Mouse (Mus musculus): ENCODE results near the gene Gpc6. TPM values are rescaled to one million over a fixed set of nuclear protein-coding genes. Genes with fewer than 3 reads are reported as not detected.
"Not testable (repeated sequence)": the region's sequence is repeated elsewhere in the genome, so short reads cannot be mapped to it uniquely, and the experiment has no call there.

Gene Gpc6
- total and polyA plus RNA-seq, 3 experiments: not detected

DNA sequence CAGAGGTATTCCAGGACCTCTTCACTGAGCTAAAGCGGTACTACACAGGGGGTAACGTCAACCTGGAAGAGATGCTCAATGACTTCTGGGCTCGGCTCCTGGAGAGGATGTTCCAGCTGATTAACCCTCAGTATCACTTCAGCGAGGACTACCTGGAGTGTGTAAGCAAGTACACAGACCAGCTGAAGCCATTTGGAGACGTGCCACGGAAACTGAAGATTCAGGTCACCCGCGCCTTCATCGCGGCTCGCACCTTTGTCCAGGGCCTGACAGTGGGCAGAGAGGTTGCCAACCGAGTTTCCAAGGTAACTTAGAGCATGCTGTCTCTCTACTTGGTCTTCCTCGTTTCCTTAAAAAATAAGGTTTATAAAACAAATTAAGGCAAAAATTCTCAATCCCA, 510.6 kb downstream of the Gpc6 start:
- TF ChIP-seq CHD1 (IDR thresholded peaks at IDR 0.05; ENCODE audit: low read depth, low read length) (no peak), POLR2AphosphoS2 (IDR thresholded peaks at IDR 0.05; ENCODE audit: low read depth, low read length) (no peak), IRF4 (IDR thresholded peaks at IDR 0.05; ENCODE audit: low read depth, low read length) (no peak), POLR2A (IDR thresholded peaks at IDR 0.05; ENCODE audit: low read depth, low read length) (no peak), TCF12 (IDR thresholded peaks at IDR 0.05; ENCODE audit: low read depth, low read length) (no peak), TBP (conservative IDR thresholded peaks at IDR 0.05; ENCODE audit: low read depth, low read length) (no peak), MAFK (IDR thresholded peaks at IDR 0.05; ENCODE audit: insufficient replicate concordance, low read length) (no peak), BHLHE40 (IDR thresholded peaks at IDR 0.05; ENCODE audit: low read depth, low read length) (no peak), JUN (IDR thresholded peaks at IDR 0.05; ENCODE audit: insufficient read depth, low read depth, low read length) (no peak)
- Histone ChIP-seq H3K4me2 (ENCODE audit: insufficient read depth, low read depth, poor library complexity, severe bottlenecking) (no peak overlapping the region), H3K9me3 (replicated peaks; ENCODE audit: low read length) (no peaks in the 10 kb centered on the region), H3K9ac (ENCODE audit: insufficient read depth, low read depth) (no peak overlapping the region), H3K4me3 (replicated peaks in 1 of 3; ENCODE audit: low read depth in 2 of 3, low read length in 2 of 3, poor library complexity in 1 of 3) (no peak overlapping the region), H3K36me3 (replicated peaks in 1 of 2; ENCODE audit: control insufficient read depth in 1 of 2, insufficient read depth in 1 of 2, low read length in 1 of 2) (no peaks in the 10 kb centered on the region), H3K27me3 (replicated peaks) (no peaks in the 10 kb centered on the region), H3K4me1 (ENCODE audit: control insufficient read depth in 1 of 2, insufficient read depth in 2 of 2) (peaks cover 0 to 5% of the 10 kb centered on the region in 2 experiments; a peak in 1 of 4 replicates), H3K27ac (ENCODE audit: insufficient read depth, low read depth) (no peak overlapping the region), H3K79me2 (replicated peaks; ENCODE audit: control insufficient read depth, extremely low read depth, insufficient read depth, poor library complexity, severe bottlenecking) (no peaks in the 10 kb centered on the region)
- DNase-seq (ENCODE audit: extremely low read depth): no peak
- in situ Hi-C loops (cut with MboI; ENCODE audit: low pct_ligation_motif_present, low pct_unique_long_range_greater_than_20kb, low sequenced_read_pairs) (no loop called here), dilution Hi-C loops (cut with MboI; ENCODE audit: extremely low pct_ligation_motif_present, extremely low pct_unique_long_range_greater_than_20kb, low sequenced_read_pairs) (no loop called here)

DNA sequence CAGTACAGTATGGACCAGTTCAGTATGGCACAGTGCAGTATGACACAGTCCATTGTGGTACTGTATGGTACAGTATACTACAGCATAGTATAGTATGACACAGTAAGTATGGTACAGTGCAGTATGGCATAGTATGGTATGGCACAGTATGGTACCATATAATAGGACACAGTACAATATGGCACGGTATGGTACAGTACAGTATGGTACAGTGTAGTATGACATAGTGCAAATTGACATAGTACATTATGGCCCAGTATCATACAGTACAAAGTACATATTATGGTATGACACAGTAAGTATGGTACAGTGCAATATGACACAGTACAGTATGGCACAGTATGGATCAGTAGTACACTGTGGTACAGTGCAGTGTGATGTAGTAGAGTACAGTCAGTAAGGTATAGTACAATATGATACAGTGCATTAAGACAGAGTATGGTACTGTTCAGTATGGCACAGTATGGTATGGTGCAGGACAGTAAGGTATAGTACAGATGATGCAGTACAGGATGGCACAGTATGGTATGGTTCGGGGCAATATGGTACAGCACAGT, 521.6 kb downstream of the Gpc6 start:
- in situ Hi-C loops (cut with MboI; ENCODE audit: low pct_ligation_motif_present, low pct_unique_long_range_greater_than_20kb, low sequenced_read_pairs); H3K4me2 ChIP-seq (ENCODE audit: insufficient read depth, low read depth, poor library complexity, severe bottlenecking); H3K9ac ChIP-seq (ENCODE audit: insufficient read depth, low read depth); H3K27me3 ChIP-seq (replicated peaks); H3K9me3 ChIP-seq (replicated peaks; ENCODE audit: low read length); H3K79me2 ChIP-seq (replicated peaks; ENCODE audit: control insufficient read depth, extremely low read depth, insufficient read depth, poor library complexity, severe bottlenecking); DNase-seq (ENCODE audit: extremely low read depth); H3K4me1 ChIP-seq (ENCODE audit: control insufficient read depth in 1 of 2, insufficient read depth in 2 of 2); H3K27ac ChIP-seq (ENCODE audit: insufficient read depth, low read depth); H3K36me3 ChIP-seq (replicated peaks in 1 of 2; ENCODE audit: control insufficient read depth in 1 of 2, insufficient read depth in 1 of 2, low read length in 1 of 2); dilution Hi-C loops (cut with MboI; ENCODE audit: extremely low pct_ligation_motif_present, extremely low pct_unique_long_range_greater_than_20kb, low sequenced_read_pairs); H3K4me3 ChIP-seq (replicated peaks in 1 of 3; ENCODE audit: low read depth in 2 of 3, low read length in 2 of 3, poor library complexity in 1 of 3): not testable (repeated sequence)

DNA sequence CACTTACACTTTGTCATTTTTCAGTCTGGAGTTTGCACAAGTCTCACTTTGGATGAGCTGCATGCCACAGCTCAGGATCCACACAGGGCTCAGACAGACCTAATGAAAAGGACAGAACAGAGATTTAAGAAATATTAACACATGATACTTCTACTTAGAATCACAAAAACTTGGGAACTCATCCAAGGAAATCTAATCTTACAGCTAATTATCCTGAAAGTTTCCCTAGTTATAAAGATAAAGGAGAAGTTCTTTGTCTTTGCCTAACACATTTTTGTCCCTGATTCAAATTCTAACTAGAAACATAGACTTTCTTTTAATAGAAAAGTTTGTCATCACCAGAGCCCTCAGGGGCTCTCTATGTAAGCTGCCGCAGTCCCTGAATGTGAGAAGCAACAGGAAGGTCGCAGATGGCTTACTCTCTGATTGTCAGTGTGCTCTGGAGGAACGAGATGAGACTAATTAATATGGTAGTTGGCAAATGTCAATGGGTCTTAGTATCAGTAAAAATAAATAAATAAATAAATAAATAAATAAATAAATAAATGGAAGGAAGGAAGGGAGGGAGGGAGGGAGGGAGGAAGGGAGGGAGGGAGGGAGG, 526.4 kb downstream of the Gpc6 start:
- Histone ChIP-seq H3K4me1 (ENCODE audit: control insufficient read depth in 1 of 2, insufficient read depth in 2 of 2) (no peaks in the 10 kb centered on the region), H3K9me3 (replicated peaks; ENCODE audit: low read length) (no peaks in the 10 kb centered on the region), H3K4me2 (ENCODE audit: insufficient read depth, low read depth, poor library complexity, severe bottlenecking) (no peak overlapping the region), H3K27ac (ENCODE audit: insufficient read depth, low read depth) (no peak overlapping the region), H3K36me3 (replicated peaks in 1 of 2; ENCODE audit: control insufficient read depth in 1 of 2, insufficient read depth in 1 of 2, low read length in 1 of 2) (no peaks in the 10 kb centered on the region), H3K79me2 (replicated peaks; ENCODE audit: control insufficient read depth, extremely low read depth, insufficient read depth, poor library complexity, severe bottlenecking) (no peaks in the 10 kb centered on the region), H3K4me3 (replicated peaks in 1 of 3; ENCODE audit: low read depth in 2 of 3, low read length in 2 of 3, poor library complexity in 1 of 3) (no peak overlapping the region), H3K27me3 (replicated peaks) (no peaks in the 10 kb centered on the region), H3K9ac (ENCODE audit: insufficient read depth, low read depth) (no peak overlapping the region)
- no peak for TF ChIP-seq SMC3 (IDR thresholded peaks at IDR 0.05; ENCODE audit: low read depth, low read length)
- TF ChIP-seq USF2 (conservative IDR thresholded peaks at IDR 0.05; ENCODE audit: low read depth, low read length): no peak
- TF ChIP-seq NRF1 (IDR thresholded peaks at IDR 0.05; ENCODE audit: low read depth, low read length): no peak
- no peak for TF ChIP-seq CHD2 (IDR thresholded peaks at IDR 0.05; ENCODE audit: low read length)
- dilution Hi-C loops (cut with MboI; ENCODE audit: extremely low pct_ligation_motif_present, extremely low pct_unique_long_range_greater_than_20kb, low sequenced_read_pairs): no loop called here
- no peak for DNase-seq (ENCODE audit: extremely low read depth)
- in situ Hi-C loops (cut with MboI; ENCODE audit: low pct_ligation_motif_present, low pct_unique_long_range_greater_than_20kb, low sequenced_read_pairs): no loop called here

Data from CH12.LX (cell line).